Mouse (Mus musculus): ENCODE measurements around the gene Olfr638. TPM values are rescaled to one million over a fixed set of nuclear protein-coding genes. Genes with fewer than 3 reads are reported as not detected.
"Not testable (repeated sequence)": the region's sequence is repeated elsewhere in the genome, so short reads cannot be mapped to it uniquely, and the experiment has no call there.

The Olfr638 gene
- not detected in 2 replicates for polyA plus RNA-seq (2012; rRNA removed)

DNA sequence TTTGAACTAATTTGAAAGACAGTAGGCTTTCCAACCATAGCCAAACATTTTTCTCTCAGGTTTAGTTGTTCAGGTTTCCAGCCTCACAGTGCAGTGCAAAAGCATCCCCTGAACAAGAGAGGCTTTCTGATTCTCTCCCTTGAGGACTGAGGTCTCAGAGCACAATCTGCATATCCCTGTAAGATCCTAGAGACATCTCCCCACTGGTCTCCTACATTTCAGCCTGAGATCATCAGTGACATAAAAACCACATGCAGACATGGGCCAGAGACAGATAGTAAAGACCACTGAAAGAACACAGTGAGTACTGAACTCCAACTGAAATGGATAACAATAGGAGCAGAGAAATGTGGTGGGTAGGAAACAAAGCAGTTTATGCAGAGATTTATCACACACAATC is at the start of gene Olfr638:
Gene Olfr638, plus strand, starts transcription at position 301 of the 400 bp plus-strand sequence.
- DNase-seq (ENCODE audit: low spot score): no peak

DNA sequence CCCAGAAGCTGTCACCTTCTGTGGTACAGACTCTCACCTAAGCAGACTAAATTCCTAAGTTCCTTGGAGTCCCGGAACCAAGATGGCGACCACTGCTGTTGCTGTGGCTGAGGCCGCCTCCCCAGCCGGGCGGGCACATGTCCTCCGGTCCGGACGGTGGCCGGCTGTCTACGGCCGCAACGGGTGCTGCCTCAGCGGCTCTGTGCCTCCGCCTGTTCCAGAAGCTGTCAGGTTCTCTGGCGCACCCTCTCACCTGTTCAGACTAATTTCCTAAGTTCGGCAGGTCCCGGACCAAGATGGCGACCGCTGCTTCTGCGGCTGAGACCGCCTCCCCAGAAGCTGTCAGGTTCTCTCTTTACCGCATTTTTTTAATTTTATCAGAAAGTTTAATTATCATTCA is 31.7 kb upstream of the Olfr638 start:
- DNase-seq (ENCODE audit: low spot score): not testable (repeated sequence)

- DNase-seq (ENCODE audit: low spot score): no peak
Observed at GRCm38 (mm10) chr7:103970852-103971251, 27.7 kb upstream of the Olfr638 start, which contains the start of gene Olfr635. Gene Olfr635 (plus strand): TSS chr7:103971152.

- DNase-seq (ENCODE audit: low spot score): no peak
Observed at GRCm38 (mm10) chr7:103971782-103972181, 26.8 kb upstream of the Olfr638 start.

DNA sequence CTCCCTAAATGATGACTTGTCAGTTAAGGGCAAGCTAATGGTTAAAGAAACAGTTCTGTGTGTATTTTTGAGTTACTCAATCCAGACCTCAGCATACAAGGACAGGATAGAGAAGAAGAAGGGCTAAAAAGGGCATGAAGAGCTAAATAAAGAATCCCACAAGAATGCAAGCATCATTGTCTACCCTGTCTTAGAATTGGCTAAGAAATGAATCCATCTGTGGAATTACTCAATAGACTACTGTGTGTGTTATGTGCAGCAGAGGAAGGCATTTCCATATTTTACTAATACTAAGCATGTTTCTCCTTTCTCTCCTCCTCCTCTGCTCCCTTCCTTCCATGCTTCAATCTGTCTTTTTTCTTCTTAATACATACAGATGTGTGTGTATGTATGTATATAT is 578 bp downstream of the Olfr638 start:
- no peak for DNase-seq (ENCODE audit: low spot score)

DNA sequence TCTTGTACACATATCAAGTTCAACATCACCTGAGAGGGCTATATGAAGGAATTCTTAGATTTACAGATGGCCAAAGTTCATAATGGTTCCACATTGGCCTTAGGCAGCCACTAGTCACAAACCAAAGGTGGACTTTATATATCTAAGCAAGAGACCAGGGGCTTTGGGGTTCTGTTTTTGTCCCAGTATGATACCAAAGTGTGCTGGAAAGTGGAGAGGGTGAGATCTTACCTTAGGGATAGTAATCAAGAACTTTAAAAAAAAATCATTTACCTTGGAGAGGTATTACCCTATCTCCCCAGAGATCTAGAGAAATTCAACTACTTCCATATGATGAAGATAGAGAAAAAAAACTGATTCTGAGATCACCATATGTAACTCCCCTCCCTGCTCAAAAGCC is 18.7 kb downstream of the Olfr638 start, which contains the start of gene Olfr639:
Gene Olfr639, minus strand, starts transcription at position 101 of the 400 bp plus-strand sequence.
- no peak for DNase-seq (ENCODE audit: low spot score)

GRCm38 (mm10) chr7:104018953-104019352 is 20.4 kb downstream of the Olfr638 start:
- DNase-seq (ENCODE audit: low spot score): no peak

- no peak for DNase-seq (ENCODE audit: low spot score)
Observed at GRCm38 (mm10) chr7:104021651-104022050, 23.1 kb downstream of the Olfr638 start.

DNA sequence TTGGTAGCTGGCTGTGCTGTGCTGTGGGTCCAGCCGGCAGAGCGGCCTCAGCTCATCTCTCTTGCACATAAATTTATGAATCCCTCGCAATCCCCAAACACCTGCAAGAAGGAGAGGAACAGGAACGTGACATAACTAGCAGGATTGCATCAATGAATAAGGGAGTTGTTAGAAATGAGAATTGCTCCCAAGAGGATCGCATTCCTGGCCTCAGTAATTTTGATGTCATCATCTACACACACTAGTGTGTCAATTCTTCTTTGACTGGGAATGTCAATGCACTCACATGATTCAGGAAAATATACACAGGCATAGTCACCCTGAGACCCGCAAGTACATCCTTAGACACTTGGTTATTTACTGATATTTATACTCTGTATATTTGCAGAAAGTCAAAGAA is 26.9 kb downstream of the Olfr638 start, which contains the start of gene Olfr640:
Gene Olfr640, minus strand, starts transcription at position 101 of the 400 bp plus-strand sequence.
- DNase-seq (ENCODE audit: low spot score): no peak

DNA sequence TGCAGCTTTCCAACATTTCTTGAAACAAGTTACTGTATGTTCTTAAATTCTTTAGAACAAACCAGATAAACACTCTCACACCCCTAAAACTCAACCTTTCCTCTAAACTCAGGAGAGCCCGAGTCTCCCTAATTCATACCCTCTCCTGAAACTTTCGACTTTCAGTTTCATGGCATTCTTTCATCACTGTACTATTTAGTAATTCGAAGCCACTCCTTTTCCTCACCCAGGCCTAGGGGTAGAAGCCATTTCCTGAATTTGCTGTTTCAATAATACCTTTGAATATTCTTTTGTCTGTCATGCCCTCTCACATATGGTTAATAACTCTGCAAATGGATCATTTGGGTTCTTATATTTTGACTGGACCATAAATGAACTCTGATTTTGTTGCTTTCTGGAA is 28.4 kb downstream of the Olfr638 start:
- DNase-seq (ENCODE audit: low spot score): no peak

DNA sequence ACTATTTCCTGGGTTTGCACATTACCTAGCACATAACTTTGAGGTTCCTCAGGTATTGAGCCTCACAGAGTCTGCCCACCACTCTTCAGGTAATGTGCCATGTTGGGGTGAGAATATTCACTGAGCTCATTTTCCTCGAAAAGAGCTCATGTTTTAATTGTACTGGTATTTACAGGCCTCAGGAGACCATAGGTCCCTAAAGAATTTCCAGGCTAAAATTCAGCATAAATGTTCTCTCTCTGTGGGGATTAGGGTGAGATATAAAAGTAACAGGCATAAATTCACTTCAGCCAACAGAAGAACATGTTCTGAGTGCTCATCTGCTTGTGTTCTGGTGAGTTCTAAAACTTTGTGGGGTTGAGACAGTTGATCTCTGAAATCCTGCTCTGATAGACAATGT is 36.6 kb downstream of the Olfr638 start, which contains the start of gene Olfr641:
Gene Olfr641, plus strand, starts transcription at position 301 of the 400 bp plus-strand sequence.
- DNase-seq (ENCODE audit: low spot score): no peak

DNA sequence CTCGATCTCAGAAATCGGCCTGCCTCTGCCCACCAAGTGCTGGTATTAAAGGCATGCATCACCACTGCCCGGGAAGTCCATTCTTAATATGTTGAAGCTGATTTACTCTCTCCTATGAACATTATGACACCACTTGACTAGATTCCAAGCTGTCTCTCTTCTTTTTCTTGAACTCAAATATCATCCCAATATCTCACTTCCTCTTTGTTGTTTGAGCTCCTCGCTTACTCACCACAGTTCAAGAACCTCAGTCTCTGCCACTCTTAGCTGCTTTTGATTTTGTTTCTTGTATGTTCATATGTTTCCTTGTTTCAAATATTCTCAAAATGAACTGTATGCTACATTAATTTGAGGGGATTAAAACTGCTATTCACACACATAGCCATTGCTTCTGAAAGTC is 52.2 kb downstream of the Olfr638 start:
- DNase-seq (ENCODE audit: low spot score): no peak

GRCm38 (mm10) chr7:104052566-104052965 is 54.0 kb downstream of the Olfr638 start, which contains the start of gene Olfr642:
Gene Olfr642 (minus strand): TSS chr7:104052666.
- no peak for DNase-seq (ENCODE audit: low spot score)

Other genes with a start within 250 kb of the Olfr638 start
- not detected in 2 replicates for gene Olfr630, start 241.4 kb upstream of the Olfr638 start, polyA plus RNA-seq (2012; rRNA removed)
- gene Olfr69, start 227.2 kb upstream of the Olfr638 start, polyA plus RNA-seq (2012; rRNA removed): not detected in 2 replicates
- gene Olfr68, start 219.0 kb upstream of the Olfr638 start, polyA plus RNA-seq (2012; rRNA removed): not detected in 2 replicates
- not detected in 2 replicates for gene Olfr67, start 206.9 kb upstream of the Olfr638 start, polyA plus RNA-seq (2012; rRNA removed)
- 33.8 and 35.3 TPM in 2 replicates for gene Hbb-bt, start 184.8 kb upstream of the Olfr638 start, polyA plus RNA-seq (2012; rRNA removed)
- gene Hbb-bs, start 170.7 kb upstream of the Olfr638 start, polyA plus RNA-seq (2012; rRNA removed): 257 and 296 TPM in 2 replicates
- not detected in 2 replicates for gene Hbb-bh2, start 158.2 kb upstream of the Olfr638 start, polyA plus RNA-seq (2012; rRNA removed)
- gene Hbb-bh1, start 155.6 kb upstream of the Olfr638 start, polyA plus RNA-seq (2012; rRNA removed): 0.15 and 0.18 TPM in 2 replicates
- 0.29 and 0.55 TPM in 2 replicates for gene Hbb-y, start 145.5 kb upstream of the Olfr638 start, polyA plus RNA-seq (2012; rRNA removed)
- not detected in 2 replicates for gene Olfr66, start 112.5 kb upstream of the Olfr638 start, polyA plus RNA-seq (2012; rRNA removed)
- not detected in 2 replicates for gene Olfr64, start 104.3 kb upstream of the Olfr638 start, polyA plus RNA-seq (2012; rRNA removed)
- not detected in 2 replicates for gene Olfr65, start 95.3 kb upstream of the Olfr638 start, polyA plus RNA-seq (2012; rRNA removed)
- not detected in 2 replicates for gene Olfr631, start 69.9 kb upstream of the Olfr638 start, polyA plus RNA-seq (2012; rRNA removed)
- not detected in 2 replicates for gene Olfr632, start 64.4 kb upstream of the Olfr638 start, polyA plus RNA-seq (2012; rRNA removed)
- gene Olfr633, start 54.3 kb upstream of the Olfr638 start, polyA plus RNA-seq (2012; rRNA removed): not detected in 2 replicates
- not detected in 2 replicates for gene Olfr635, start 27.6 kb upstream of the Olfr638 start, polyA plus RNA-seq (2012; rRNA removed)
- gene Olfr639, start 18.6 kb downstream of the Olfr638 start, polyA plus RNA-seq (2012; rRNA removed): not detected in 2 replicates
- gene Olfr640, start 26.8 kb downstream of the Olfr638 start, polyA plus RNA-seq (2012; rRNA removed): not detected in 2 replicates
- not detected in 2 replicates for gene Olfr641, start 36.7 kb downstream of the Olfr638 start, polyA plus RNA-seq (2012; rRNA removed)
- gene Olfr642, start 53.9 kb downstream of the Olfr638 start, polyA plus RNA-seq (2012; rRNA removed): not detected in 2 replicates
- not detected in 2 replicates for gene 4930516K23Rik, start 62.7 kb downstream of the Olfr638 start, polyA plus RNA-seq (2012; rRNA removed)
- not detected in 2 replicates for gene Olfr644, start 73.1 kb downstream of the Olfr638 start, polyA plus RNA-seq (2012; rRNA removed)
- gene Olfr645, start 86.7 kb downstream of the Olfr638 start, polyA plus RNA-seq (2012; rRNA removed): not detected in 2 replicates
- not detected in 2 replicates for gene Olfr646, start 106.1 kb downstream of the Olfr638 start, polyA plus RNA-seq (2012; rRNA removed)
- not detected in 2 replicates for gene Ubqln5, start 131.1 kb downstream of the Olfr638 start, polyA plus RNA-seq (2012; rRNA removed)
- not detected in 2 replicates for gene Olfr643, start 138.7 kb downstream of the Olfr638 start, polyA plus RNA-seq (2012; rRNA removed)
- not detected in 2 replicates for gene Ubqln3, start 144.5 kb downstream of the Olfr638 start, polyA plus RNA-seq (2012; rRNA removed)
- not detected in 2 replicates for gene Ubqlnl, start 151.8 kb downstream of the Olfr638 start, polyA plus RNA-seq (2012; rRNA removed)
- gene Olfm5, start 166.1 kb downstream of the Olfr638 start, polyA plus RNA-seq (2012; rRNA removed): not detected in 2 replicates
- 0.03 and 0.07 TPM in 2 replicates for gene Olfr648, start 184.6 kb downstream of the Olfr638 start, polyA plus RNA-seq (2012; rRNA removed)
- not detected in 2 replicates for gene Olfr649, start 197.2 kb downstream of the Olfr638 start, polyA plus RNA-seq (2012; rRNA removed)
- 0.62 and 0.98 TPM in 2 replicates for gene Trim6, start 220.0 kb downstream of the Olfr638 start, polyA plus RNA-seq (2012; rRNA removed)
- gene Trim34a, start 245.7 kb downstream of the Olfr638 start, polyA plus RNA-seq (2012; rRNA removed): 16.2 and 16.7 TPM in 2 replicates

All from urinary bladder, adult 2 months (tissue).